Mouse (Mus musculus) mouse embryonic stem cell (cell line): Measurements from ENCODE around the gene Nelfcd.

Source experiments
- in situ Hi-C, 2 experiments: fragments of 300-500 bp; cut with MboI; formaldehyde crosslinking; loops; 1 replicate in 1 of 2; 3 replicates in 1 of 2; pipeline ENCODE4 v1.14.3; 2019 to 2020; ENCODE audit warnings: low sequenced_read_pairs in 2 of 2, low pct_unique_long_range_greater_than_20kb in 1 of 2, mixed read lengths in 1 of 2; ENCODE audit not compliant: unreplicated experiment in 1 of 2

Nelfcd gene

GRCm38 (mm10) chr2:174463789-174464523 lies 48.4 kb downstream of the Nelfcd start, which contains the start of gene Atp5e:
Gene Atp5e, minus strand, starts transcription at chr2:174464105.
- in situ Hi-C loops: no loop called here

- in situ Hi-C loops: no loop called here
Observed at GRCm38 (mm10) chr2:174470333-174470732, 54.7 kb downstream of the Nelfcd start.

GRCm38 (mm10) chr2:174470786-174471405 lies 55.3 kb downstream of the Nelfcd start:
- in situ Hi-C loops: no loop called here

DNA sequence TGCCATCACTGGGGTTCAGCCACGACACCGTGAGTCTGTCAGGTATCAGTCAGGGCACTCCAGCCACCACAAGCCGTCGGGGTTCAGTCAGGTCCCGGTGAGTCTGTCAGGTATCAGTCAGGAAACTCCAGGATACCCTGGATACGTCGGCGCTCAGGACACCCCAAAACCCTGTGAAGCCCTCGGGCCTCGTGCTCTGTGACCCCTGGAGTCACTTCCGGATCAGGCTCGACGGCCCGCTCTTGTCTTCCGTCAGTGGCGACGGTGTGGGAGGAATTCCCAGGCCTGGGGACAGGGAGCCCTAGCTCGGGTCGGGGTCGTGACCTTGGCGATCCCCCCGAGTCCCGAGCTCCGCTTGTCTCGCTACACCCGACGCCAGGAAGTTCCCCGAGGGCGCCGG lies 56.8 kb downstream of the Nelfcd start:
- in situ Hi-C loops: no loop called here

DNA sequence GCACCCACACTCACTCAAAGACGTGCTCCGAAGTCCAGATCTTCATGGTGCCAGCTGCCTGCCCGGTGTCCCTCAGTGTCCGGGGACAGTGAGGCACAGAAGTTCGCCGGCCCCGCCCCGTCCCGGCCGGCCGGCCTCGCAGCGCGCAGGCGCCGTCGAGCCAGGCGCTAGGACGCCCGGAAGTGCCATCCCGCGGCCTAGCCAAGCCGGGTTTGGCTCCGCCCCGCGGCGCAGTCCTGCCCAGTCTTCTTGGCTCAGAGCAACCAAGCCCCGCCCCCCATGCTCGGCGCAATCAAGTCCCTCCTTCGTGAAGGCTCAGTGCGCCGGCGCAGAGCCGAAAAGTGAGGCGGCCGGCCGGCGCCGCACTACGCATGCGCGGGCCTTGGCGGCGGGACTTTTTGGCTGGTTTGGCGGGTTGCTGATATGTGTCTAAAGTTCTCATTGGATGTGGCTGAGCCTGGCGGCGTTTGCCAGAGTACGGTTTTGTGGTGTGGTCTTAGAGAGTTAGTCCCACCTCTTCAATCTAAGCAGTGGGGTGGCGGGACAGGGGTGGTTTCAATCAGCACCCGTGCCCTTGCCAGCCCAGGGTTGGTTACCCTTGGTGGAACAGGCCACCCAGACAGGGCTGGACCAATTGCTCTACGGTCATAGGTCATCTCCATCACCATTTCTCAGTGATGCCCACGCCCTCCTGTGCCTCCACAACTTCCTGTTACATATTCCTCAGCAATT lies 57.4 kb downstream of the Nelfcd start, which contains the start of gene Prelid3b:
TSS of gene Prelid3b (minus strand) at position 264 of the 732 bp plus-strand sequence.
- in situ Hi-C loops: no loop called here

DNA sequence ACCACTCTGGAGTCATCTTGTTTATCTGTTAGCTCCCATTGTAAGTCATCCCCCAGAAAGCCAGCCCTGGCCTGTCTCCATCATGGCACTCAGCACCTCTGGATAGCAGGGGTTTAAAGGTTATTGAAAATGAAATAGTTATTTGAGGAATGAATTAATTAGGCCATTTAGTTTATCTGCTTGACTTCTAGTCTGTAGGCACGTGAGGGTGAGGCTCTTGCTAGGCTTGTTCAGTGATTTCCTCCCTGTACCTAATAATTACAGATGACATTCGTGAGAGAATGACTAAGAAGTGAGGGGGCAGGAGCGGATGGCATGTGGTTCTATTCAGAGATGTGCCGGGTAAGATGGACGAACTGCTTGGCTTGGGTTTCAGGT lies 57.9 kb downstream of the Nelfcd start:
- in situ Hi-C loops: no loop called here
